Mouse (Mus musculus) layer of hippocampus, adult 18-20 months (tissue): ENCODE measurements at regions not wholly inside any gene's neighbourhood (a gene's known extent, or its start where the extent isn't known, plus 50 kb on each side); places are given as distances from the start of the nearest gene placed in this dataset.

Source experiments
- DNase-seq, 2 experiments: peaks; one replicate each; pipeline ENCODE4 v3.0.0; 2022; ENCODE audit warnings: low spot score in 2 of 2

GRCm38 (mm10) chr14:46706462-46706861, 53.9 kb upstream of the Cdkn3 start:
- DNase-seq, result no peak

- DNase-seq, result peak in 1 of 2 experiments; percentile 14
These were observed 56.0 kb upstream of the Cdkn3 start for GRCm38 (mm10) chr14:46704316-46704751.

- peak in 1 of 2 experiments; percentile 38 for DNase-seq
These were observed 57.5 kb upstream of the Cdkn3 start for GRCm38 (mm10) chr14:46702669-46703435.

- no peak for DNase-seq
These were observed 67.8 kb upstream of the Cdkn3 start for GRCm38 (mm10) chr14:46692571-46692970.

- DNase-seq, result no peak
These were observed 68.3 kb upstream of the Cdkn3 start for GRCm38 (mm10) chr14:46692067-46692466.

GRCm38 (mm10) chr14:46682728-46683127, 77.6 kb upstream of the Cdkn3 start:
- DNase-seq, result no peak

GRCm38 (mm10) chr14:46678935-46679334, 81.4 kb upstream of the Cdkn3 start:
- DNase-seq, result no peak

- no peak for DNase-seq
These were observed 88.7 kb upstream of the Cdkn3 start for GRCm38 (mm10) chr14:46671482-46672225.

GRCm38 (mm10) chr14:46671062-46671461, 89.3 kb upstream of the Cdkn3 start:
- no peak for DNase-seq

- DNase-seq, result no peak
These were observed 89.9 kb upstream of the Cdkn3 start for GRCm38 (mm10) chr14:46670221-46671046.

- no peak for DNase-seq
These were observed 92.1 kb upstream of the Cdkn3 start for GRCm38 (mm10) chr14:46668275-46668674.

- no peak for DNase-seq
These were observed 96.0 kb upstream of the Cdkn3 start for GRCm38 (mm10) chr14:46664305-46664704.

GRCm38 (mm10) chr14:46663529-46663928, 96.8 kb upstream of the Cdkn3 start:
- no peak for DNase-seq

GRCm38 (mm10) chr14:46661792-46662545, 98.4 kb upstream of the Cdkn3 start:
- DNase-seq, result no peak

- DNase-seq, result no peak
These were observed 99.1 kb upstream of the Cdkn3 start for GRCm38 (mm10) chr14:46661118-46661791.

GRCm38 (mm10) chr14:46659365-46659764, 101.0 kb upstream of the Cdkn3 start:
- DNase-seq, result no peak

GRCm38 (mm10) chr14:46656249-46656648, 104.1 kb upstream of the Cdkn3 start:
- no peak for DNase-seq

- peak; percentile 11 to 19 for DNase-seq
These were observed 112.9 kb upstream of the Cdkn3 start for GRCm38 (mm10) chr14:46647319-46647974.

GRCm38 (mm10) chr14:46646673-46647318, 113.5 kb upstream of the Cdkn3 start:
- DNase-seq, result no peak
